Mouse (Mus musculus): ENCODE measurements around the gene Nop14. TPM values are rescaled to one million over a fixed set of nuclear protein-coding genes. Genes with fewer than 3 reads are reported as not detected.

Nop14 gene
- polyA plus RNA-seq, 1 experiment: 15.5 TPM

DNA sequence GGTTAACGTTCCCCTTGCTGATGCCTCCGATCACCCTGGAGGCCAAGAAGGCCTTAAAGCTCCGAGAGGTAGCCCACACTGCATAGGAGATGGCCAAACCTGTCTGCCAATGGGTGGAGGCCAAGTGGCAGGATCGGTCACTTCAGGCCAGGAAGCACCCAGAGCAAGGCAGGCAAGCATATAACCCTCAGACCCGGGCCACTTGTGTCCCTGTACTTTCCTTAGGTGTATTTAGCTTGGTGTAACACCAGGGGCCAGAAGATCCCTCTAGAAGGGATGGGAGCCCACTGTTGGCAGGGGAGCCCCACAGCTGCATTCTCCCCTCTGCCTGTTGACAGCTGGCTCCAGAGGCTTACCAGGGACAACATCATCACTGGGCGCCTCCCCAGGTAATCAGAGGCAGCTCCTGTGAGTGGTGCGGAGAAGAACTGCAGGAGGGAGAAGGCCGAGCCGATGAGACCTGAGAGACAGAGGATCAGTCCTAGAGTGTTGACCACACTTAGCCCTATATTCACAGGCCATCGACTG, 24.2 kb downstream of the Nop14 start:
- H3K27ac ChIP-seq (ENCODE audit: insufficient read depth, low read length): no peak overlapping the region
- no peaks in the 10 kb centered on the region for H3K4me1 ChIP-seq (ENCODE audit: control insufficient read depth, insufficient read depth, low read length)
- peak overlapping the region; percentile 75 for H3K4me3 ChIP-seq (ENCODE audit: insufficient read depth, low read length)
- TF ChIP-seq CTCF (IDR thresholded peaks at IDR 0.05; ENCODE audit: extremely low read depth, insufficient read depth, low read length) (no peak), POLR2A (IDR thresholded peaks at IDR 0.05; ENCODE audit: extremely low read depth, insufficient read depth, low read length) (no peak)

DNA sequence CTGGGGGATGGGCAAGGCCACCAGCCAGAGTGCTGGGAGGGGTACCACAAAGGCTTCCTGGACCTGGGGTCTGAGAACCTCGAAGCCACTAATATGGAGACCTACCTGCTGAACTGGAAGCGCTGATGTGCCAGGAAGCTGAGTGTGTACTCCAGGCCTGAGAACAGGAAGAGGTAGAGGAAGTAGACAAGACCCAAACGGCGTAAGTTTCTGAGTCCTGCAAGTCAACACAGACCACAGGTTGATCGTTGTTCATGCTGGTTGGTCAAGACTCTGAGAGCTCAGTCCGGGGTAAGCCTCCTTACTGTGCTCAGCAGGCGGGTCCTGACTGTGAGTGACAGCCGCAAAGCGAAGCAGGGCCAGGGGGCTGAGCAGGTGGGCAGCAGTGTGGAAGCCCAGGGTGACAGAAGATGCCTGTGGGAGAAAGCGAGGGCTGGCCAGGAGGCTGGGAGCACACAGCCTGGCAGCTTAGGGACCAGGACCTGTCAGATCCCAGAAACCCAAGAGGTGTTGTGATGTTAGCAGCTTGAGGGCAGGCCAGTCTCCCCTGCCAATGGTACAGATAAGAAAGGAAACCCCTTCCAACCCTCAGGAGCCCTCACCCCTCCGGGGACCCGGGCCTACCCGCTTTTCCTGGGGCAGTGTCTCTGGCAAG, 25.1 kb downstream of the Nop14 start:
- TF ChIP-seq POLR2A (IDR thresholded peaks at IDR 0.05; ENCODE audit: extremely low read depth, insufficient read depth, low read length) (no peak), CTCF (IDR thresholded peaks at IDR 0.05; ENCODE audit: extremely low read depth, insufficient read depth, low read length) (no peak)
- no peak overlapping the region for H3K27ac ChIP-seq (ENCODE audit: insufficient read depth, low read length)
- no peaks in the 10 kb centered on the region for H3K4me1 ChIP-seq (ENCODE audit: control insufficient read depth, insufficient read depth, low read length)
- no peak overlapping the region for H3K4me3 ChIP-seq (ENCODE audit: insufficient read depth, low read length)

DNA sequence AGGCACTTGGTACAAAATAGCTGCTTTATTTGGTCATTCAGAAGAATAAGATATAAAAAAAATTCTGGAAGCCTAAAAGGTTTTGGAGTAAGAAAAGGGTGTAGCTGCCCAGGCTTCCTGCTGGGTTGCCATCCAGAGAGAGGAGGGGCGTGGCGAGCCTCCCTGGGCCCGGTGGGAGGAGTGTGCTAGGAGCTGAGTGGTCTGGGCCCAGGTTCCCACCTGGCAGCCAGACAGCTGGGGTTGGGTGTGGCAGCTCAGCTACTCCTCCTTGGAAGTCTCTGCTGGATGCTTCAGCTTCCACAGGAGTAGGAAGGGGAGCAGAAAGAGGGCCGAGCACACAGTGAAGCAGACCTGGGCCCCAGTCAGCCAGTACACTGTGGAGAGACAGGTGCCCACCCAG, 26.3 kb downstream of the Nop14 start:
- H3K4me3 ChIP-seq (ENCODE audit: insufficient read depth, low read length): no peak overlapping the region
- no peaks in the 10 kb centered on the region for H3K4me1 ChIP-seq (ENCODE audit: control insufficient read depth, insufficient read depth, low read length)
- TF ChIP-seq POLR2A (IDR thresholded peaks at IDR 0.05; ENCODE audit: extremely low read depth, insufficient read depth, low read length) (no peak), CTCF (IDR thresholded peaks at IDR 0.05; ENCODE audit: extremely low read depth, insufficient read depth, low read length) (no peak)
- no peak overlapping the region for H3K27ac ChIP-seq (ENCODE audit: insufficient read depth, low read length)

DNA sequence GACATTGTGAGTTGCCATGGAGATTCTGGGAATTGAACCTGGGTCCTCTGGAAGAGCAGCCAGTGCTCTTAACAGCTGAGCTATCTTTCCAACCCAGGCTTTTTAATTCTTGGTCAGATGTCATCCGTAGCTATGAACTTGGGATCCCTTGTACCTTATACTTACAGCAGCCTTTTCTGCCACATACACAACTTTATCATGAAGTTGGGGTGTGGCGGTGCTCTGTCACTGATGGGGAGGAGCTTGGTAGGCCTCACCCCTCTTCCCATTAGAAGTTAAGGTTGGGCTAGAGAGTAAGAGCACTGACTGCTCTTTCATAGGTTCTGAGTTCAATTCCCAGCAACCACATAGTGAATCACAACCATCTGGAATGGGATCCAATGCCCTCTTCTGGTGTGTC, 27.0 kb downstream of the Nop14 start:
- H3K4me3 ChIP-seq (ENCODE audit: insufficient read depth, low read length): no peak overlapping the region
- no peaks in the 10 kb centered on the region for H3K4me1 ChIP-seq (ENCODE audit: control insufficient read depth, insufficient read depth, low read length)
- no peak for TF ChIP-seq CTCF (IDR thresholded peaks at IDR 0.05; ENCODE audit: extremely low read depth, insufficient read depth, low read length)
- H3K27ac ChIP-seq (ENCODE audit: insufficient read depth, low read length): no peak overlapping the region

- Histone ChIP-seq H3K27ac (ENCODE audit: insufficient read depth, low read length) (no peak overlapping the region), H3K4me1 (ENCODE audit: control insufficient read depth, insufficient read depth, low read length) (peaks cover 4% of the 10 kb centered on the region), H3K4me3 (ENCODE audit: insufficient read depth, low read length) (no peak overlapping the region)
- TF ChIP-seq CTCF (IDR thresholded peaks at IDR 0.05; ENCODE audit: extremely low read depth, insufficient read depth, low read length) (no peak), POLR2A (IDR thresholded peaks at IDR 0.05; ENCODE audit: extremely low read depth, insufficient read depth, low read length) (no peak)
Observed at GRCm38 (mm10) chr5:34609966-34610365, 50.0 kb downstream of the Nop14 start.

DNA sequence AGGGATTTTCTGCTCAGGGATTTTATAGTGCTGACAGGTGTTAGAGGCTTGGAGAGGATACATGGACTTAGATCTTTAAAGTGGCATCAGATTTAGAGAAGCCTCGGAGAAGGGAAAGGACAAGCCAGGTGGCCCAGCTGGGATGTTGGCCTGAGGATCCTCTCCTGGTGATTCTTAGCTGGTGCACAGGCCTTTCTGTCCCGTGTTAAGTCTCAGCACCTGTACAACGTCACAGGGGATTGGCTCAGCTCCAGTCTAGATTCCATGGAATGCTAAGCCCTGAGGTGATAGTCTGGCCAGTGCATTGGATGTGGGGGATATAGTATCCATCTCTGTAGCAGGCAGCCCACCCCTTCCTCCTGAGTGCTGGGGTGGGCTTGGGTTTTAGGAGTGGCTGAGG, 51.7 kb downstream of the Nop14 start:
- Histone ChIP-seq H3K4me3 (ENCODE audit: insufficient read depth, low read length) (no peak overlapping the region), H3K4me1 (ENCODE audit: control insufficient read depth, insufficient read depth, low read length) (peaks cover 4% of the 10 kb centered on the region), H3K27ac (ENCODE audit: insufficient read depth, low read length) (no peak overlapping the region)
- TF ChIP-seq POLR2A (IDR thresholded peaks at IDR 0.05; ENCODE audit: extremely low read depth, insufficient read depth, low read length) (no peak), CTCF (IDR thresholded peaks at IDR 0.05; ENCODE audit: extremely low read depth, insufficient read depth, low read length) (no peak)

- peak overlapping the region; percentile 49; the same call in 1 of the 2 replicates for H3K27ac ChIP-seq (ENCODE audit: insufficient read depth, low read length)
- no peak overlapping the region for H3K4me3 ChIP-seq (ENCODE audit: insufficient read depth, low read length)
- TF ChIP-seq CTCF (IDR thresholded peaks at IDR 0.05; ENCODE audit: extremely low read depth, insufficient read depth, low read length) (peak; percentile 22; the same call in 1 of the 2 replicates), POLR2A (IDR thresholded peaks at IDR 0.05; ENCODE audit: extremely low read depth, insufficient read depth, low read length) (no peak)
- H3K4me1 ChIP-seq (ENCODE audit: control insufficient read depth, insufficient read depth, low read length): peaks cover 4% of the 10 kb centered on the region
Observed at GRCm38 (mm10) chr5:34607100-34607880, 52.7 kb downstream of the Nop14 start.

- no peak overlapping the region for H3K4me3 ChIP-seq (ENCODE audit: insufficient read depth, low read length)
- TF ChIP-seq CTCF (IDR thresholded peaks at IDR 0.05; ENCODE audit: extremely low read depth, insufficient read depth, low read length) (no peak), POLR2A (IDR thresholded peaks at IDR 0.05; ENCODE audit: extremely low read depth, insufficient read depth, low read length) (no peak)
- no peak overlapping the region for H3K27ac ChIP-seq (ENCODE audit: insufficient read depth, low read length)
- H3K4me1 ChIP-seq (ENCODE audit: control insufficient read depth, insufficient read depth, low read length): peaks cover 4% of the 10 kb centered on the region
Observed at GRCm38 (mm10) chr5:34604576-34604975, 55.4 kb downstream of the Nop14 start.

DNA sequence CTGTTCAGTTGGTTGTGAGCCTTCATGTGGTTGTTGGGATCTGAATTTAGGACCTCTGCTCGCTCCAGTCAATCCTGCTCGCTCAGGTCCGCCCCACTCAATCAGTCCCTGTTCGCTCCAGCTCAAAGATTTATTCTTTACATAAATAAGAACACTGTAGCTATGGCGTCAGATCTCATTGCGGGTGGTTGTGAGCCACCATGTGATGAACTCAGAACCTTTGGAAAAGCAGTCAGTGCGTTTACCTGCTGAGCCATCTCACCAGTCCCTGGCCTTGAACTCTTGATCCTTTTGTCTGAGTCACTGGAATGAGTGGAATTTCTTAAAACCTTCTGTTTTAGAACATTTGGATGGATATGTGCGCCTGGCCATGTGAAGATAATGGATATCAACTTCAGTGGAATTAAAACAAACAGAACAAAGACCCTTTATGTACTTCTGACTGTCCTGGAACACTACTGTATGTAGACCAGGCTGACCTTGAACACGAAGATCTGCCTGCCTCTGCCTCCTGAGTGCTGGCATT, 66.7 kb downstream of the Nop14 start:
- TF ChIP-seq POLR2A (IDR thresholded peaks at IDR 0.05; ENCODE audit: extremely low read depth, insufficient read depth, low read length): no peak
- TF ChIP-seq CTCF (IDR thresholded peaks at IDR 0.05; ENCODE audit: extremely low read depth, insufficient read depth, low read length): no peak

More for the DNA sequence above, 66.7 kb downstream of the Nop14 start:
- Histone ChIP-seq H3K4me1 (ENCODE audit: control insufficient read depth, insufficient read depth, low read length) (no peaks in the 10 kb centered on the region; the same call in 1 of the 2 replicates), H3K4me3 (ENCODE audit: insufficient read depth, low read length) (no peak overlapping the region), H3K27ac (ENCODE audit: insufficient read depth, low read length) (no peak overlapping the region)
